Mouse (Mus musculus): ENCODE measurements around the gene Anks1. TPM values are rescaled to one million over a fixed set of nuclear protein-coding genes. Genes with fewer than 3 reads are reported as not detected.
A peak's percentile ranks its signal among the peaks of the same experiment; 100 is the strongest.

Gene Anks1
- polyA plus RNA-seq, 1 experiment from 2014 or later, result 69.0 TPM

GRCm38 (mm10) chr17:28101902-28102319 is 192.8 kb downstream of the Anks1 start:
- H3K9ac ChIP-seq, result no peak overlapping the region
- DNase-seq (ENCODE audit: low spot score) (no peak), ATAC-seq (ENCODE audit: low FRiP score) (no peak)
- H3K4me3 ChIP-seq (replicated peaks; ENCODE audit: low read length), result no peak overlapping the region
- no peaks in the 10 kb centered on the region for H3K27me3 ChIP-seq (ENCODE audit: control insufficient read depth, insufficient read depth, low read length)
- no peak overlapping the region for H3K4me2 ChIP-seq (replicated peaks)
- 41% methylated on average over 10 of the region's 10 CpGs for WGBS
- H3K36me3 ChIP-seq (replicated peaks; ENCODE audit: control insufficient read depth, insufficient read depth), result no peaks in the 10 kb centered on the region
- peaks cover 12% of the 10 kb centered on the region; the same call in 1 of the 2 replicates for H3K4me1 ChIP-seq (replicated peaks; ENCODE audit: control insufficient read depth, insufficient read depth, low read length)
- 0 out of 2 replicates have a peak overlapping the region, but pooled peaks have one; percentile 55 for H3K27ac ChIP-seq
- H3K9me3 ChIP-seq (ENCODE audit: control insufficient read depth, low read length), result no peaks in the 10 kb centered on the region

GRCm38 (mm10) chr17:28104416-28104815 is 195.3 kb downstream of the Anks1 start:
- ATAC-seq (ENCODE audit: low FRiP score), result no peak

GRCm38 (mm10) chr17:28106352-28106751 is 197.2 kb downstream of the Anks1 start:
- H3K9me3 ChIP-seq (ENCODE audit: control insufficient read depth, low read length), result no peaks in the 10 kb centered on the region
- H3K27ac ChIP-seq, result no peak overlapping the region
- WGBS, result 78% methylated on average over 6 of the region's 6 CpGs
- no peaks in the 10 kb centered on the region for H3K36me3 ChIP-seq (replicated peaks; ENCODE audit: control insufficient read depth, insufficient read depth)
- H3K4me1 ChIP-seq (replicated peaks; ENCODE audit: control insufficient read depth, insufficient read depth, low read length), result peaks cover 13% of the 10 kb centered on the region; the same call in 1 of the 2 replicates
- DNase-seq (ENCODE audit: low spot score) (no peak), ATAC-seq (ENCODE audit: low FRiP score) (no peak)
- H3K27me3 ChIP-seq (ENCODE audit: control insufficient read depth, insufficient read depth, low read length), result no peaks in the 10 kb centered on the region
- H3K4me3 ChIP-seq (replicated peaks; ENCODE audit: low read length), result no peak overlapping the region
- H3K4me2 ChIP-seq (replicated peaks), result no peak overlapping the region
- no peak overlapping the region for H3K9ac ChIP-seq

More at GRCm38 (mm10) chr17:28104416-28104815, 195.3 kb downstream of the Anks1 start:
- Histone ChIP-seq H3K27me3 (ENCODE audit: control insufficient read depth, insufficient read depth, low read length) (no peaks in the 10 kb centered on the region), H3K4me2 (replicated peaks) (no peak overlapping the region), H3K36me3 (replicated peaks; ENCODE audit: control insufficient read depth, insufficient read depth) (no peaks in the 10 kb centered on the region), H3K4me1 (replicated peaks; ENCODE audit: control insufficient read depth, insufficient read depth, low read length) (peaks cover 17% of the 10 kb centered on the region; the same call in 1 of the 2 replicates), H3K9me3 (ENCODE audit: control insufficient read depth, low read length) (no peaks in the 10 kb centered on the region), H3K27ac (no peak overlapping the region), H3K4me3 (replicated peaks; ENCODE audit: low read length) (no peak overlapping the region), H3K9ac (no peak overlapping the region)
- 91% methylated on average over 6 of the region's 6 CpGs for WGBS
- no peak for DNase-seq (ENCODE audit: low spot score)

GRCm38 (mm10) chr17:28107275-28107674 is 198.2 kb downstream of the Anks1 start:
- Histone ChIP-seq H3K27me3 (ENCODE audit: control insufficient read depth, insufficient read depth, low read length) (no peaks in the 10 kb centered on the region), H3K4me1 (replicated peaks; ENCODE audit: control insufficient read depth, insufficient read depth, low read length) (0 out of 2 replicates have a peak, but pooled peaks cover 6% of the 10 kb centered on the region), H3K4me2 (replicated peaks) (no peak overlapping the region), H3K9me3 (ENCODE audit: control insufficient read depth, low read length) (no peaks in the 10 kb centered on the region), H3K27ac (no peak overlapping the region), H3K9ac (no peak overlapping the region), H3K4me3 (replicated peaks; ENCODE audit: low read length) (no peak overlapping the region), H3K36me3 (replicated peaks; ENCODE audit: control insufficient read depth, insufficient read depth) (no peaks in the 10 kb centered on the region)
- ATAC-seq (ENCODE audit: low FRiP score), result no peak
- DNase-seq (ENCODE audit: low spot score), result no peak
- under 1% methylated on average over 14 of the region's 14 CpGs for WGBS

GRCm38 (mm10) chr17:28112266-28112665 is 203.2 kb downstream of the Anks1 start:
- ATAC-seq (ENCODE audit: low FRiP score) (no peak), DNase-seq (ENCODE audit: low spot score) (no peak)
- no peak overlapping the region for H3K27ac ChIP-seq
- 93% methylated on average over 8 of the region's 8 CpGs for WGBS
- H3K9ac ChIP-seq, result no peak overlapping the region
- H3K36me3 ChIP-seq (replicated peaks; ENCODE audit: control insufficient read depth, insufficient read depth), result no peaks in the 10 kb centered on the region
- no peaks in the 10 kb centered on the region for H3K9me3 ChIP-seq (ENCODE audit: control insufficient read depth, low read length)
- H3K4me2 ChIP-seq (replicated peaks), result no peak overlapping the region
- H3K4me1 ChIP-seq (replicated peaks; ENCODE audit: control insufficient read depth, insufficient read depth, low read length), result 0 out of 2 replicates have a peak, but pooled peaks cover under 1% of the 10 kb centered on the region
- no peaks in the 10 kb centered on the region for H3K27me3 ChIP-seq (ENCODE audit: control insufficient read depth, insufficient read depth, low read length)
- no peak overlapping the region for H3K4me3 ChIP-seq (replicated peaks; ENCODE audit: low read length)

Other genes with a start within 250 kb of the Anks1 start
- gene Spdef, start 180.4 kb upstream of the Anks1 start, polyA plus RNA-seq (2014; fragmentation: Nextera tagmentation; extraction: Ambion mirVana), result 0.26 and 0.94 TPM in 2 replicates
- 11.1 and 12.2 TPM in 2 replicates for gene D17Wsu92e, start 88.7 kb upstream of the Anks1 start, polyA plus RNA-seq (2014; fragmentation: Nextera tagmentation; extraction: Ambion mirVana)
- gene Snrpc, start 71.2 kb upstream of the Anks1 start, polyA plus RNA-seq (2014; fragmentation: Nextera tagmentation; extraction: Ambion mirVana), result 202 and 223 TPM in 2 replicates
- gene Uhrf1bp1, start 52.9 kb upstream of the Anks1 start, polyA plus RNA-seq (2014; fragmentation: Nextera tagmentation; extraction: Ambion mirVana), result 8.2 and 8.9 TPM in 2 replicates
- 47.4 and 51.8 TPM in 2 replicates for gene Taf11, start 538 bp downstream of the Anks1 start, polyA plus RNA-seq (2014; fragmentation: Nextera tagmentation; extraction: Ambion mirVana)
- 0.94 and 1.6 TPM in 2 replicates for gene Tcp11, start 171.3 kb downstream of the Anks1 start, polyA plus RNA-seq (2014; fragmentation: Nextera tagmentation; extraction: Ambion mirVana)
- 4.7 and 6.6 TPM in 2 replicates for gene Scube3, start 232.8 kb downstream of the Anks1 start, polyA plus RNA-seq (2014; fragmentation: Nextera tagmentation; extraction: Ambion mirVana)

All from hindbrain, embryonic 14.5 days (tissue).